Mouse (Mus musculus): ENCODE measurements at regions not wholly inside any gene's neighbourhood (a gene's known extent, or its start where the extent isn't known, plus 50 kb on each side); places are given as distances from the start of the nearest gene placed in this dataset.

- DNase-seq (ENCODE audit: low read depth, low spot score), result no peak
Observed at GRCm38 (mm10) chr7:63313096-63313495, 100.7 kb upstream of the Chrna7 start.

- peak; percentile 65 for DNase-seq (ENCODE audit: low read depth, low spot score)
Observed at GRCm38 (mm10) chr7:63319594-63319993, 107.2 kb upstream of the Chrna7 start.

GRCm38 (mm10) chr7:63321171-63321570, 108.8 kb upstream of the Chrna7 start:
- DNase-seq (ENCODE audit: low read depth, low spot score), result no peak

- DNase-seq (ENCODE audit: low read depth, low spot score), result peak; percentile 76
Observed at GRCm38 (mm10) chr7:63321951-63322710, 109.8 kb upstream of the Chrna7 start.

GRCm38 (mm10) chr7:63335146-63335545, 109.4 kb upstream of the Otud7a start:
- peak; percentile 54 for DNase-seq (ENCODE audit: low read depth, low spot score)

DNA sequence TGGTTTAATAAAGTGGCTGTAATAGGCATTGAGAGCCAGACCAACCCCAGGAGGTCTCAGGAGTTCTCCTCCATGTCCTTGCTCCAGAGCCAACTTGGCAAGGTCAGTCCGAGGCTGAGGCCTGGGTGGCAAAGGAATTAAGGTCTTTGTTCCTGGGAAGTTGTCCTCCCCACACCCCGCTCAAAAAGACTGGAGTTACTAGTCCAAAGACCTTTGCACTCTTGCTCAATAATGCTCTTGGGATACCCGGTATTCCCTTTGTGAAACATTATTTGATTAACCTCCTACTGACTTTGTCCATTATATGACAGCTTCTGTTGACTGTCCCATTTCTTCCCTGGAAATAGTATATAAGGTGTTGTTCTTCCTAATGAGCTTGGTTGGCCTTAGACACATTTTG, 108.5 kb upstream of the Otud7a start:
- no peak for DNase-seq (ENCODE audit: low read depth, low spot score)

- DNase-seq (ENCODE audit: low read depth, low spot score), result no peak
Observed at GRCm38 (mm10) chr7:63341716-63342115, 102.8 kb upstream of the Otud7a start.

- peak; percentile 13 for DNase-seq (ENCODE audit: low read depth, low spot score)
Observed at GRCm38 (mm10) chr7:63345671-63346392, 98.7 kb upstream of the Otud7a start.

- DNase-seq (ENCODE audit: low read depth, low spot score), result no peak
Observed at GRCm38 (mm10) chr7:63346393-63346730, 98.2 kb upstream of the Otud7a start.
